Comparison of ENCODE assay signal across 17 mouse cellular contexts in the genomic region with DNA sequence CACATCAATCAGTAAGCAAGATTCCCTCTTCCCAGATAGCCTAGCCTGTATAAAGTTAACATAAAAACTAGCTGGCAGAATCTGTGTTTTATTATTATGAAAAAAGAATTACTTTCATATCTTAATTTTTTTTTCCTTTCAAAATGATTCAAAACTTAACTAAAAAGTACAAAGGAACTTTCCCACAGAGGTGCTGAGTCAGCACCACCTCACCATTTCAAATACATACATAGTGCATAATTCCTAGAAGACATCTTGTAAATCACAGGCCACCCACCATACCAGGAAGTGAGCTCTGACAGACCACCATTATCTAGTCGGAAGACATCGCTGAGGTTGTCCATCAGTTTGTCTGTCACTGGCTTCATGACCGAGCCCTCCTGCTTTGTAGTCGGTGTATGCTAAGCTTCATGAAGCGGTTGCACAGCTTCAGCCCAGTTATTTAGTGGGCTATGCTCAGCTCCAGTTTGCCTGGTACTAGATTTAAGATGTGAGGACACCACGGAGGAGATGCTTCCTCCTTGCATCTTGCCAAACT.
"Had no signal": no experiment of that assay in that cellular context is flagged by ENCODE, and none has a peak within 500 bp of the region (broad histone marks: within the 10 kb centered on the region; RNA-seq: fewer than 3 reads in every experiment).

No protein-coding gene starts in this region.

- H3K27ac ChIP-seq: layer of hippocampus, adult 2 months; liver, embryonic 13.5 days; lung, embryonic 15.5 days; macrophage; midbrain, embryonic 15.5 days; neural tube, embryonic 12.5 days had no signal

- H3K9ac ChIP-seq: liver, embryonic 13.5 days; liver, postnatal 0 days; lung, embryonic 15.5 days; midbrain, embryonic 15.5 days; neural tube, embryonic 12.5 days had no signal

- H3K4me3 ChIP-seq: layer of hippocampus, adult 2 months; liver, embryonic 13.5 days; lung, embryonic 15.5 days; megakaryocyte, embryonic 14.5 days; midbrain, embryonic 15.5 days; neural tube, embryonic 12.5 days had no signal

- H3K27me3 ChIP-seq: liver, embryonic 13.5 days; lung, embryonic 15.5 days; megakaryocyte, embryonic 14.5 days; midbrain, embryonic 15.5 days; neural tube, embryonic 12.5 days had no signal

- DNase-seq: kidney, postnatal 10 days; kidney, postnatal 4 days; liver; liver, embryonic 13.5 days; liver, postnatal 0 days; lung, postnatal 14 days; retina, postnatal 1 day; right cerebral cortex, postnatal 4 days; spleen, adult 18-20 months; thymus, postnatal 36 days had no signal

- H3K4me1 ChIP-seq: lung, embryonic 15.5 days; midbrain, embryonic 15.5 days; neural tube, embryonic 12.5 days had no signal

- H3K9me3 ChIP-seq: liver, embryonic 13.5 days; lung, embryonic 15.5 days; megakaryocyte, embryonic 14.5 days; midbrain, embryonic 15.5 days; neural tube, embryonic 12.5 days had no signal

- H3K4me2 ChIP-seq: liver, embryonic 13.5 days; lung, embryonic 15.5 days; midbrain, embryonic 11.5 days; midbrain, embryonic 15.5 days; neural tube, embryonic 12.5 days had no signal
